Mouse (Mus musculus) embryo, embryonic 9.5 days (tissue): ENCODE results near the gene S100a3.
A peak's percentile ranks its signal among the peaks of the same experiment; 100 is the strongest.

ENCODE experiments used
- DNase-seq: peaks from one replicate; pipeline ENCODE4 v3.0.0-alpha.2; 2017; ENCODE audit errors: extremely low spot score

The S100a3 gene

GRCm38 (mm10) chr3:90601486-90602110 is 41.2 kb downstream of the S100a3 start, which contains the start of gene Gm42674:
Gene Gm42674 (plus strand): TSS chr3:90601904.
- no peak for DNase-seq

GRCm38 (mm10) chr3:90603623-90604022 is 43.2 kb downstream of the S100a3 start, which contains the start of gene S100a4:
Gene S100a4 (plus strand): TSS chr3:90603771.
- no peak for DNase-seq

DNA sequence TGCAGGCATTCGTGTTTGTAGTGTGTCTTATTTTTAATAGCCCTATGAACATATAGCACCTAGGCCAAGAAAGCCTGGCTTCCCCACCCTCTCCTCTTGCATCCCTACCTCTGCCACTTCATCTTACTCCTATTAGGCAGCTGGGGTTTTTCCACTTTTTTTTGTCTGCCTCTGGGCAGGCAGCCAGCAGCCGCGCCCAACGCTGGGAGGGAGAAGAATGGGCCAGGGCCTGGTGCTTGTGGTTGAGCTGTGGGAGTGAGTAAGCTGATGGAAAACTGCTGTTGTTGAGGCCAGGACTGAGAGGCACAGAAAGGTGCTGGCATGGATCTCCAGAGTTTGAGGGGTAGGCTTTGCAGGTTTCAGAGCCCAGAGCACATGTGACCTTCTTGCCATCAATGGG is 44.0 kb downstream of the S100a3 start:
- no peak for DNase-seq

GRCm38 (mm10) chr3:90605049-90605448 is 44.7 kb downstream of the S100a3 start:
- DNase-seq: no peak

DNA sequence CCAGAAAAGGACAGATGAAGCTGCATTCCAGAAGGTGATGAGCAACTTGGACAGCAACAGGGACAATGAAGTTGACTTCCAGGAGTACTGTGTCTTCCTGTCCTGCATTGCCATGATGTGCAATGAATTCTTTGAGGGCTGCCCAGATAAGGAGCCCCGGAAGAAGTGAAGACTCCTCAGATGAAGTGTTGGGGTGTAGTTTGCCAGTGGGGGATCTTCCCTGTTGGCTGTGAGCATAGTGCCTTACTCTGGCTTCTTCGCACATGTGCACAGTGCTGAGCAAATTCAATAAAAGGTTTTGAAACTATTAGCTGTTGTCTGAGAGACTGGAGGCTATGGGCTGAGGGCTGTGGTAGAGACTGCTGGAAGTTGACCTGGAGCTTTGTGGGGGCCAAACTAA is 45.4 kb downstream of the S100a3 start:
- DNase-seq: no peak

GRCm38 (mm10) chr3:90606185-90606584 is 45.8 kb downstream of the S100a3 start:
- DNase-seq: peak; percentile 47

DNA sequence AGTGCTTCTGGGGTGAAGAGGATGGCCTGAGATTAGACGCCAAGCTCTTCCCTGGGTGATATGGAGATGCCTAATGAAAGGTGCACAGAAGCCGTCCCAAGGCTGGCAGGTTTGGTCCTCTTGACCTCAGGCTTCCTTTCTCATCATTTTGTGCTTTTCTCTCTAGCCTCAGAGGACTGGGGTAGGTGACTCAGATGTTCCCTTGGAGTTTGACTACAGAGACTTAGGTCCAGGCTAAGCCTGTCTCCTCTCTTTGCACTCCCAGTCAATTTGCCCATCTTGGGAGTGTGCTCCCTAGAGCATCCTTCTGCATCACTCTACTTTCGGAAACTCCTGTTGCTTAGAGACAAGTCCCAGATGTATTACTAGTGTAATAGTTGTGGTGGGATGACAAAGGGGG is 47.0 kb downstream of the S100a3 start:
- DNase-seq: no peak

DNA sequence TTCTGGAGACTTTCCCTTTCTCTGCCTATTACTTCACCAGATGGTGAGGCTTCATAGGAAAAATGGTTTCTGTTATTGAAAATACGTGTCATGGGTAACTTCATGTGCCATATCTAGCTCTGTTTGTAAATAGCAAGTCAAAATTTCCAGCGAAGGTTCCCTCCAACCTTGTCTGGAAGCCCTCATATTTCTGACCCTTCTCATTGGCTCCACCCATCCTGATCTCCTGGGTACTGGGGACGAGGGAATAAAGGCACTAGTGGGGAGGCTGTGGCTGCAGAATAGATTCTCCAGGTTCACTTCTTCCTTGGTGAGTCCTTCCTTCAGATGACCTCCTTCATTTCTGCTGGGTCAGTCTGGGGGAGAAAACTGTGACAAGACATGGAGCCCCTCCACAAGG is 47.8 kb downstream of the S100a3 start, which contains the start of gene S100a5:
TSS of gene S100a5 (plus strand) at position 301 of the 400 bp plus-strand sequence.
- no peak for DNase-seq

DNA sequence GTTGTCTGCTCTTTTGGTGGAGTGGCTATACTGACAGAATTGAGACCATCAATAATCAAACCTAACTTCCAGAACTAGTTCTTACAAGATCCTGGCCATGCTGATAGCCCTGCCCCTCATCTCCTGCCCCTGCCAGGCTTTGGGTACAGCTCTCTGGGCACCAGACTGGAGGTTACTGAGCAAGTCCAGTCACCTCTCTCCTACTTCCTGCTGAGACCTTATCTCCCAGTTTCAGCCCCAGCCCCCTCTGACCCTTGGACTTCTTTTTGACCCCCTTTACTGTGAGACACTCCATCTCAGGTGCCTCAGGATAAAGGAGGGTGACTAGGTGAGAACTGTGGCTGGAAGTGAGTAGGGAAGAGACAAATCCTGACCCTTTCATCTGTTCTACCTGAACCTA is 48.7 kb downstream of the S100a3 start:
- DNase-seq: no peak

DNA sequence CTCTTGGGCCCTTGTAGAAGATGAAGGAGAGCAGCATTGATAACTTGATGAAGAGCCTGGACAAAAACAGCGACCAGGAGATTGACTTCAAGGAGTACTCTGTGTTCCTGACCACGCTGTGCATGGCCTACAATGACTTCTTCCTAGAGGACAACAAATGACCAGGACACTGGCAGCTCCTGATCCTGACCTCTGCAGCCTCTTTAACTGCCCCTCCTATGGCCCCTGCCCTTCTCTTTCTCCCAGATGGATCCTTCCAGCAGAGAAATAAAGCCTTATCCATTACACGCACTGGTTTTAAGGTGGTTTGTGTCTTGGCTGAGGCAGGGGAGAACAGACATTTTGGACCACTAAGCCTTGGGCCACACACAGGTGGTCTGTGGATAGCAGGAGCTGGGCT is 51.1 kb downstream of the S100a3 start:
- DNase-seq: no peak

DNA sequence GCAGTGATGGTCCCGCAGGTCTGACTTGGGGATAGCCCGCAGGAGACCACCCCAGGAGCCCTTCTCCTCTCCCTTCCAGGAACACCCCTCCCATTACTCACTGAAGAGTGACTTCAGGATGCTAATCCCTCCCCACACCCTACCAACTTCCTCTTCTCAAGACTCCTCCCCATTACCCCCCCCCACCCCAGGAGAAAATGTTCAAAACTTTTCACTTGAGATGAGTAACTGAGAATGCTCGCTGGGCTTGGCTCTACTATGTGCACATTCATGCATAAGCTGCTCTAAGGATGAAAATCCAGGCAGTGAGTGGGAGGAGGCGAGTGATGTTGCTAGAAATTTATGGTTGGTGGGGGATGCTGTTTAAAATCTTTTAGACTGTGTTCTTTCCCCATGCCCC is 51.7 kb downstream of the S100a3 start:
- DNase-seq: no peak

DNA sequence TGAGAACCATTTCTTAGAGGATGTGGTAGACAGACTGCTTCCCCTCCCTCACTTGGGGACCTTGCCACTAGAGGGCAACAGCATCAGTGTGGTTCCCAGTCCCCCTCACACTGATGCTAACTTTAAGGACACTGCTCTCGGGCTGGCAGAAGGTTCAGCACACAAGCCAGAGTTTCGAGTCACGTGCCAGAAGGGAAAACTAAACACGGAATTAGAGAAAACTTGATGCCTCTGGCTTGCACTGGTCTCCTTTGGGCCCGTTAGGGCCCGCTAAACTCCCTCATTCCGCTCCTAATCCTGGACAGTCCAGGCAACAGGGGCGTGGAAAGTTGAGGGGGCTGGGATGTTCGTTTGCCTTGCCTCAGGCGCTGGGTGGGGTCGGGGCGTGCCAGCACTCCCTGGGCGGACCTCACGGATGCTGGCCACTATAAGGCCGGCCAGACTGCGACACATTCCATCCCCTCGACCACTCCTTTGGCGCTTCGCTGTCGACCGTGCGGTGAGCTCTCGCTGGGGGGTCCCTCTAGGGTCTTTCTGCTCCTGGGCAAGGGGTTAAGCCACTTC is 52.4 kb downstream of the S100a3 start, which contains the start of gene S100a6:
TSS of gene S100a6 (plus strand) at position 155 of the 564 bp plus-strand sequence.
- DNase-seq: peak; percentile 76

GRCm38 (mm10) chr3:90613461-90614147 is 53.2 kb downstream of the S100a3 start:
- no peak for DNase-seq

- DNase-seq: no peak
These were observed 53.8 kb downstream of the S100a3 start for GRCm38 (mm10) chr3:90614148-90614530.

- DNase-seq: no peak
These were observed 54.4 kb downstream of the S100a3 start for GRCm38 (mm10) chr3:90614611-90615251.

DNA sequence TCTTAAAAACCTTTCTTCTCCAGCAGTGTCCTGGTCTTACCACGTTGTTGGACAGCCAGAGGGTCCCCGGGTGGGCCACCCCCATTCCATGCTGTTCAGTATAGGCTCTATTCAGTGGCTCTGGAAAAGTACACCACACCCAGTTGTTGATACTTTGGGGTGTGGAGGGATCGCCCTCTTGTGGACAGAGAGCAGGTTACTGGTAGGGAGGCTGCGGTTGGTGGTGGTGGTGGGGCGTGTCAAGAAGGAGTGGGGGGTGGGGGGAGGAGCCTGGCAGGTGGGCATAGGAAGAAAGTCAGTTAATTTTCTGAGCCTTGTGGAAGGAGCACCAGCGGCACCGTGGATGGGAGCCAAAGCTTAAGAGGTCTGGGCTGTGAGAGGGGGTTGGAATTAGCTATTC is 55.0 kb downstream of the S100a3 start:
- peak; percentile 64 for DNase-seq

- DNase-seq: no peak
These were observed 55.5 kb downstream of the S100a3 start for GRCm38 (mm10) chr3:90615911-90616310.

GRCm38 (mm10) chr3:90617586-90617985 is 57.2 kb downstream of the S100a3 start:
- no peak for DNase-seq

DNA sequence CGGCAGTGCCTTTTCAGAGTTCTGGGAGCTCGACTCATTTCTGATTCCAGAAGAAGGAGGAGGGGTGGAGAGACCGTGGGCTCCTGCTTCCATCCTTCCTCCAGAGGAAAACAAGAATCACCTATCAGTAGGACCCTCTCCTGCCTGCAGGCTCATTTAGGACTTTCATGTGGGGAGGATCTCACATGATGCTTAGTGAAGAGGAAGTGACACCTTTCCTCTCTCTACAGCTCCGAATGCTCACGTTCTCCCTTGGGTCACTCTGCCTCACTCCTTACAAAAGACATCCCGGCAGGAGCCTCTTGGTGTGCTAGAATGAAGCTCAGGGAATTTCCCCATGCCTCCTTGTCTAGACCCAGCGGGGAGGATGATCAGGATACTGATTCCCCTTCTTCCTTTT is 61.2 kb downstream of the S100a3 start:
- no peak for DNase-seq

- DNase-seq: peak; percentile 17
These were observed 63.2 kb downstream of the S100a3 start for GRCm38 (mm10) chr3:90623435-90624071.

DNA sequence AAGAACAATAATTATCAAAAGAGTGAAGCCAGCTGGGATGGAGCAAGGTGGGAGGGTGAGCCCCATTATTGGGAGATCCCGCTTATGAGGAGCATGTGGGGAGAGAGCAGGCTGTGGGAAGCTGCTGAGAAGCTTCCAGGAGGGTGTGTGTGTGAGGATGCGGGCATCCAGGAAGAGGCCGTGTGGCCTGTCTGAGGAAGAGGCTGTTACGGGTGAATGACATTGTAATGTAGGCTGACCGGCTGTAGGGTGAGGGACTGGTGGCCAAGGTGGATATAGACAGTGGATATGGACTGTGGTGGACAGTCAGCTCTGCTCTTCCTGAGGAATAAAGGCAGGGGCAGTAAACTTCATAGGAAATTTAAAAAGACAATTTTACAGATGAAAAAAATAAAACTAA is 65.1 kb downstream of the S100a3 start:
- no peak for DNase-seq
